Mouse (Mus musculus) C2C12 (cell line): ENCODE measurements around the gene Yjefn3. TPM values are rescaled to one million over a fixed set of nuclear protein-coding genes. Genes with fewer than 3 reads are reported as not detected.

Experiments used
- H3K27me3 ChIP-seq: one replicate; pipeline ENCODE4 v1.6.1; 2011; ENCODE audit not compliant: control insufficient read depth, insufficient read depth, insufficient read length
- H3K36me3 ChIP-seq: one replicate; pipeline ENCODE4 v1.6.1; 2011; ENCODE audit not compliant: control insufficient read depth, insufficient read depth
- H3K4me3 ChIP-seq: one replicate; pipeline ENCODE4 v1.5.1; 2011; ENCODE audit warnings: mild to moderate bottlenecking, control low read depth; ENCODE audit not compliant: poor library complexity, insufficient read depth, severe bottlenecking
- H3K79me2 ChIP-seq: one replicate; pipeline ENCODE4 v1.6.1; 2011; ENCODE audit not compliant: control insufficient read depth, insufficient read depth
- H3K79me3 ChIP-seq: one replicate; pipeline ENCODE4 v1.6.1; 2011; ENCODE audit warnings: low read depth, control low read depth
- H3ac ChIP-seq: one replicate; pipeline ENCODE3; 2011; ENCODE audit warnings: low read depth; ENCODE audit not compliant: control insufficient read depth, insufficient read length
- CEBPB ChIP-seq: IDR thresholded peaks from one replicate; pipeline ENCODE4 v1.6.1; 2011; ENCODE audit warnings: low read depth, mild to moderate bottlenecking, control low read depth, moderate library complexity
- CTCF ChIP-seq: IDR thresholded peaks from one replicate; pipeline ENCODE4 v1.5.1; 2011; ENCODE audit not compliant: control insufficient read depth, insufficient read depth, insufficient read length
- FOSL1 ChIP-seq: IDR thresholded peaks from one replicate; pipeline ENCODE4 v1.8.0; 2011; ENCODE audit warnings: mild to moderate bottlenecking, low read length; ENCODE audit not compliant: poor library complexity, insufficient read depth, severe bottlenecking
- MAX ChIP-seq: IDR thresholded peaks from one replicate; pipeline ENCODE4 v1.6.1; 2011; ENCODE audit warnings: mild to moderate bottlenecking, control low read depth
- MYOD1 ChIP-seq: IDR thresholded peaks from one replicate; pipeline ENCODE4 v1.6.1; 2011; ENCODE audit warnings: low read depth; ENCODE audit not compliant: control insufficient read depth, insufficient read length
- MYOG ChIP-seq: IDR thresholded peaks from one replicate; pipeline ENCODE4 v1.6.1; 2011; ENCODE audit not compliant: control insufficient read depth, insufficient read length; ENCODE audit errors: extremely low read depth
- USF1 ChIP-seq: IDR thresholded peaks from one replicate; pipeline ENCODE4 v1.6.1; 2011; ENCODE audit warnings: low read depth, mild to moderate bottlenecking, control low read depth, moderate library complexity
- polyA plus RNA-seq: library from polyadenylated mRNA; unstranded; fragments of >200 nt; fragmentation: generic; extraction: Trizol; gene quantifications from one replicate; pipeline ENCODE4 v1.2.1, GENCODE M21; 2012; ENCODE audit warnings: missing spikeins

The Yjefn3 gene
- polyA plus RNA-seq, 1 experiment, result 2.6 TPM

DNA sequence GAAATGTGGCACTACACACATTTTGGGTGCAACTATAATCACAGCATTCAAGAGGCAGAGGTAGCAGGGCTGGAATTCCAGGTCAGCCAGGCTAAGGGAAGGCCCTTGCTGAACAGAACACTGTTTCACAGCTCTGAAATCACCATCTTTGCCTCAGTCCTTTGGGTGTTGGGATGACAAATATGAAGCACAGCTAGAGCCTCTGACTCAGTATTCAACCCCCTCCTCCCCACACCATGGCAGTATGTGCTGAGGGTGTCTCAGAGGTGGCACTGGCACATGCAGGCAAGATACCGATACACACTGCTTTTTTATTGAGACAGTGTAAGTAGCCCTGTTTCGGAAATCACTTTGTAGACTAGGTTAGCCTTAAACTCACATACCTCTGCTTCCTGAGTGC lies 3.7 kb upstream of the Yjefn3 start:
- peaks cover under 1% of the 10 kb centered on the region for H3K79me3 ChIP-seq
- no peaks in the 10 kb centered on the region for H3K27me3 ChIP-seq
- TF ChIP-seq MYOG (no peak), USF1 (no peak), CTCF (no peak), FOSL1 (no peak), MAX (no peak), CEBPB (no peak), MYOD1 (no peak)
- H3K36me3 ChIP-seq, result peaks cover 23% of the 10 kb centered on the region
- H3K79me2 ChIP-seq, result peaks cover 2% of the 10 kb centered on the region
- H3K4me3 ChIP-seq, result no peak overlapping the region
- no peak overlapping the region for H3ac ChIP-seq

- no peak overlapping the region for H3ac ChIP-seq
- H3K36me3 ChIP-seq, result peaks cover 8% of the 10 kb centered on the region
- no peak overlapping the region for H3K4me3 ChIP-seq
These were observed 1.6 kb upstream of the Yjefn3 start for GRCm38 (mm10) chr8:69904096-69904495.

DNA sequence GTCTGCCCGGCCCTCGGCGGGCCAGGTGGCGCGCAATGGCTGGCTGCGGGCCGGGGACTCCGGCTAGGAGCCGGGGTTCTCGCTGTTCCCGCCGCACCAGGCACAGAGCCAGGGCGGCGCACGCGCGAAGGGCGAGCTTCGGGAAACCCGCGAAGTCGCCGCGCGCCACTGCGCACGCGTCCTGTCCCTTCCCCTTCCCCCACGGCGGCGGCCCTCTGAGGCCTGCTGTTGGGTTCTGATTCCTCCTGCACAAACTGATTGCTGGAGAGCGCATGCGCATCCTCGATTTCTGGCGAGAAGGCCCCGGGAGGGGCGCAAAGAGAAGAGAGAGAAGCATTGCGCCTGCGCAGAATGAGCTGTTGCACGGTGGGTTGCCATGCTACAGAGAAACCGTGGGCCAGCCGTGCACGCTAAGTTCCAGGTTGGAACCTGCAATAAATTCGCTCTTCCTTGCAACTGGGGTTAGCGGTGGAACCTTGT lies 591 bp upstream of the Yjefn3 start:
- peaks cover 19% of the 10 kb centered on the region for H3K79me3 ChIP-seq
- H3K27me3 ChIP-seq, result no peaks in the 10 kb centered on the region
- TF ChIP-seq MAX (peak; percentile 73), CTCF (no peak)
- H3K4me3 ChIP-seq, result peak overlapping the region; percentile 21
- H3ac ChIP-seq, result peak overlapping the region; percentile 54
- H3K79me2 ChIP-seq, result peaks cover 33% of the 10 kb centered on the region
- no peaks in the 10 kb centered on the region for H3K36me3 ChIP-seq

More at GRCm38 (mm10) chr8:69904096-69904495, 1.6 kb upstream of the Yjefn3 start:
- Histone ChIP-seq H3K79me2 (peaks cover 23% of the 10 kb centered on the region), H3K79me3 (peaks cover 13% of the 10 kb centered on the region), H3K27me3 (no peaks in the 10 kb centered on the region)
- TF ChIP-seq MYOG (no peak), MAX (no peak), MYOD1 (no peak), CEBPB (no peak), CTCF (no peak), FOSL1 (no peak), USF1 (no peak)

DNA sequence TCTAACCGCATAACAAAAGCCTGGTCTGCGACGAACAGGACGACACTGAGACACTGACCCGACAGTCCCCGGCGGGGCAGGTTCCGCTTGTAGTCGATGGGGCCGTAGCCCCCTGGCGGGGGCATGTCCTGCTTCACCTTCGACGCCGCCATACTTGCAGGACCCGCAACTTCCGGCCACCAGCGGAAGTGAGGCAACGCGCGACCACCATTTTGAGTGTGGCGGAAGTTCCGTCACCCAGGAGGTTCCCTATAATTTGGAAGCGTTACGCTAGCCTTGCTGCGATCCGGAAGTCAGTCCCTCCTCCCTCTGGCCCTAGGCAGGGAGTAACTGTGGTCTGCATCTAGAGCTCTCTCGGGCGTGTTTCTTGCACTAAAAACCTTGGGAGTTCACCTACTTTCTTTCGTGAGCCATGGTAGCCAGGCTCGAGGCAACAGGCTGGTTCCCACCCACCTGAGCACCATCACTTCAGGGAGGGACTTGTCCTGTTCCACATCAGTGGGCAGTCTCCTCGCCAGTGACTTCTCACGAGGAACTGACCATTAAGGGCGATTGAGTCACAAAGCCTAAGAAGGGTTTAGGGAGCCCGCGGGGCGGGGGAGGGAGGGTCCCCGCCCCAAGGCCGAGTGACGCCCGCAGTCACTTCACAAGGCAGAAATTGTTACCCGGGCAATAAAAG lies 889 bp downstream of the Yjefn3 start:
- TF ChIP-seq MYOG (no peak), MAX (peak; percentile 60)
- Histone ChIP-seq H3ac (peak overlapping the region; percentile 84), H3K79me3 (peaks cover 29% of the 10 kb centered on the region), H3K4me3 (peak overlapping the region; percentile 68), H3K79me2 (peaks cover 48% of the 10 kb centered on the region), H3K36me3 (peaks cover 3% of the 10 kb centered on the region), H3K27me3 (no peaks in the 10 kb centered on the region)

GRCm38 (mm10) chr8:69900895-69901451 lies 1.5 kb downstream of the Yjefn3 start:
- Histone ChIP-seq H3K36me3 (peaks cover 3% of the 10 kb centered on the region), H3ac (peak overlapping the region; percentile 84), H3K4me3 (peak overlapping the region; percentile 68), H3K27me3 (no peaks in the 10 kb centered on the region), H3K79me3 (peaks cover 31% of the 10 kb centered on the region), H3K79me2 (peaks cover 54% of the 10 kb centered on the region)
- TF ChIP-seq CTCF, result no peak
- no peak for TF ChIP-seq MYOD1
- TF ChIP-seq MYOG, result no peak
- TF ChIP-seq CEBPB, result no peak
- no peak for TF ChIP-seq FOSL1
- TF ChIP-seq USF1, result no peak
- no peak for TF ChIP-seq MAX

GRCm38 (mm10) chr8:69899876-69900275 lies 2.6 kb downstream of the Yjefn3 start:
- peaks cover 31% of the 10 kb centered on the region for H3K79me3 ChIP-seq
- H3K27me3 ChIP-seq, result no peaks in the 10 kb centered on the region
- H3K36me3 ChIP-seq, result peaks cover 7% of the 10 kb centered on the region
- H3ac ChIP-seq, result no peak overlapping the region
- H3K79me2 ChIP-seq, result peaks cover 59% of the 10 kb centered on the region
- H3K4me3 ChIP-seq, result no peak overlapping the region
- TF ChIP-seq FOSL1 (no peak), MAX (no peak), CTCF (no peak), MYOG (no peak), CEBPB (no peak), MYOD1 (no peak), USF1 (no peak)
